Mouse (Mus musculus) liver, postnatal 0 days (tissue): ENCODE results near the gene 5330417C22Rik.

Source experiments
- CTCF ChIP-seq: sonication (generic); IDR thresholded peaks from 2 replicates; pipeline ENCODE4 v1.5.1; 2016; ENCODE audit warnings: antibody characterized with exemption, low read depth
- EP300 ChIP-seq: IDR thresholded peaks from 2 replicates; pipeline ENCODE4 v1.6.1; 2016; ENCODE audit warnings: antibody characterized with exemption, low read depth, mild to moderate bottlenecking

DNA sequence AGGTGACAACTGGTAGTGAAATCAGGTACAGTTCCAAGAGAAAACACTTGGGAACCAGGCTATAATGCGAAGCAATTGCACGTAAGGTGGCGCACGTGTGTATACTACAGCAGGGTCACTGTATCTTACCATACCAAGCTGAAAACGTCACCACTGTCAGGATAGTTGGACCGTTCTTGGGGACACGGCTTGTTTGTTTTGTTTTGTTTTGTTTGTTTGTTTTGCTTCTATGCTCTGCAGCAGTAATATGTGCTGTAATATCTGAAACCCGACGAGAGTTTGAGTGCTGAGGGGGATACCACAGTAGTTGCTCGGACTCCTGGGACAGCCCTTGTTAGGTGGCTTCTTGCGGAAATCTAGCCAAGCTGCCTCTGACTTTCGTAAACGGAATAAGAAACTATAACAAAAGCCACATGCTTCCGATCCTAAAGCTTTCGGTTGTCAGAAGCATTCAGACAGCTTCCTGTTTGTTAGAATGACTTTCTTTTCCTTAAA, 26.5 kb upstream of the 5330417C22Rik start:
- peak; percentile 51; the same call in 1 of the 2 replicates for TF ChIP-seq CTCF
- TF ChIP-seq EP300, result no peak
